Mouse (Mus musculus) layer of hippocampus, postnatal 25 days (tissue): ENCODE results near the gene Olfr1215. TPM values are rescaled to one million over a fixed set of nuclear protein-coding genes. Genes with fewer than 3 reads are reported as not detected.
"Not testable (repeated sequence)": the region's sequence is repeated elsewhere in the genome, so short reads cannot be mapped to it uniquely, and the experiment has no call there.

ENCODE experiments used
- DNase-seq, 2 experiments: peaks; one replicate each; pipeline ENCODE4 v3.0.0; 2022; ENCODE audit warnings: mixed read lengths in 2 of 2, low spot score in 1 of 2; ENCODE audit errors: extremely low spot score in 1 of 2
- total RNA-seq, 2 experiments: library from RNA; stranded (reverse); gene quantifications; 2 replicates each; pipeline ENCODE4 v1.2.3; 2021

The Olfr1215 gene
- total RNA-seq: not detected

GRCm38 (mm10) chr2:89006873-89007272 lies at the start of gene Olfr1215:
Gene Olfr1215 (minus strand): TSS chr2:89006973.
- DNase-seq: no peak

GRCm38 (mm10) chr2:89031965-89032364 lies 25.2 kb upstream of the Olfr1215 start, which contains the start of gene Olfr1217:
Gene Olfr1217 (minus strand): TSS chr2:89032065.
- DNase-seq: no peak

GRCm38 (mm10) chr2:89021436-89021835 lies 14.7 kb upstream of the Olfr1215 start:
- not testable (repeated sequence) for DNase-seq

- no peak for DNase-seq
Observed at GRCm38 (mm10) chr2:89018240-89018639, 11.5 kb upstream of the Olfr1215 start, which contains the start of gene Olfr1216. Gene Olfr1216 (minus strand): TSS chr2:89018340.

GRCm38 (mm10) chr2:88992553-88992952 lies 14.2 kb downstream of the Olfr1215 start, which contains the start of gene Olfr1214:
Gene Olfr1214 (minus strand): TSS chr2:88992653.
- no peak for DNase-seq

GRCm38 (mm10) chr2:88980181-88980580 lies 26.6 kb downstream of the Olfr1215 start, which contains the start of gene Gm13762:
Gene Gm13762 (minus strand): TSS chr2:88980281.
- DNase-seq: no peak

- no peak for DNase-seq
Observed at GRCm38 (mm10) chr2:88953669-88954068, 53.1 kb downstream of the Olfr1215 start, which contains the start of gene Olfr1212. Gene Olfr1212 (plus strand): TSS chr2:88953969.

Other genes with a start within 250 kb of the Olfr1215 start
- gene Olfr1199, start 246.5 kb downstream of the Olfr1215 start, total RNA-seq: not detected
- gene Olfr1200, start 236.5 kb downstream of the Olfr1215 start, total RNA-seq: not detected
- not detected for gene Olfr1201, start 213.9 kb downstream of the Olfr1215 start, total RNA-seq
- not detected for gene Olfr1202, start 192.5 kb downstream of the Olfr1215 start, total RNA-seq
- not detected for gene Olfr1205, start 177.2 kb downstream of the Olfr1215 start, total RNA-seq
- not detected for gene Olfr1204, start 157.7 kb downstream of the Olfr1215 start, total RNA-seq
- gene Olfr1206, start 143.7 kb downstream of the Olfr1215 start, total RNA-seq: not detected
- gene Olfr1208, start 104.7 kb downstream of the Olfr1215 start, total RNA-seq: not detected
- not detected for gene Olfr1209, start 91.8 kb downstream of the Olfr1215 start, total RNA-seq
- gene Olfr1211, start 68.9 kb downstream of the Olfr1215 start, total RNA-seq: not detected
- gene Olfr1212, start 53.0 kb downstream of the Olfr1215 start, total RNA-seq: not detected
- gene Gm13762, start 26.7 kb downstream of the Olfr1215 start, total RNA-seq: not detected
- gene Olfr1214, start 14.3 kb downstream of the Olfr1215 start, total RNA-seq: not detected
- not detected for gene Olfr1216, start 11.4 kb upstream of the Olfr1215 start, total RNA-seq
- not detected for gene Olfr1217, start 25.1 kb upstream of the Olfr1215 start, total RNA-seq
- gene Olfr1218, start 54.2 kb upstream of the Olfr1215 start, total RNA-seq: not detected
- not detected for gene Olfr1219, start 76.5 kb upstream of the Olfr1215 start, total RNA-seq
- gene Olfr1220, start 99.9 kb upstream of the Olfr1215 start, total RNA-seq: not detected
- not detected for gene Olfr1221, start 110.3 kb upstream of the Olfr1215 start, total RNA-seq
- not detected for gene Olfr1222, start 126.1 kb upstream of the Olfr1215 start, total RNA-seq
- not detected for gene Olfr1223, start 144.6 kb upstream of the Olfr1215 start, total RNA-seq
- gene Olfr1224-ps1, start 157.1 kb upstream of the Olfr1215 start, total RNA-seq: not detected
- gene Olfr1225, start 167.7 kb upstream of the Olfr1215 start, total RNA-seq: not detected
- not detected for gene Olfr1226, start 193.1 kb upstream of the Olfr1215 start, total RNA-seq
- gene Olfr1228, start 247.1 kb upstream of the Olfr1215 start, total RNA-seq: not detected